ENCODE assay signal across 9 mouse cellular contexts in the genomic region with DNA sequence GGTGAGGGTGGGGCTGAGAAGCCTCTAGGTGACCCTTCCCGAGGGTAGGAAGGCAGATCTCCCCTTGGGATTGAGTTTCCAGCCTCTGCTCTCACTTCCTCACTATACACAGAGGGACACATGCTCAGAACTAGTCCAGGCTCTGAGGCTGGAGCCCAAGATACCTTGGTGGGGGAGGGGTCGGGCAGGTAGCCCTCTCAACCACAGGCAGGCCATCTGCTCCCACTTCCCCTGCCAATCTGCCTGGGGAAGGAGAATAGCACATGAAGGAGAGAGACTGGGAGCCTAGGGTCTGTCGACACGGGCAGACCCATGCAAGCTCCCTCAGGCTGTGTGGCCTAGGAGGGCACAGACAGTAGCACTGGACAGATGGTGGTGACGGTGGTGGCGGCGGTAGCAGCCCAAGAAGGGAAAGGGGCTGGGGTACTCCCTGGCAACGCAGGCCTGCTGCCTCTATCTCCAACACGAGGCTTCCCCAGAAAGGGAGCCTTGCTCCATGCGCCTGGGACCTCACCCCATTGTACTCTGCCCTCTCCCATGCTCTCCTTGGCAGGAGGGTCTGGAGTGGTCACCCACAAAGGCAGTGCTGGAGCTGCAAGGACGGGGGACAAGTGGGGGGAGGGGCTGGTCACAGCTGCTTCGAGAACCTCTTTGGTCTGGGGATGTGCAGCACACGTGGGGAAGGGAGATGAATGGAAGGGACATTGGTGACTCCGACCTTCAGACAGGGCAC. TPM values are rescaled to one million over a fixed set of nuclear protein-coding genes. Genes with fewer than 3 reads are reported as not detected.
DNase-seq lines count a peak whose midpoint lies in the region; ATAC-seq lines count a peak whose summit lies in the region.
"Had no signal": no experiment of that assay in that cellular context is flagged by ENCODE, and none has a peak within 500 bp of the region (broad histone marks: within the 10 kb centered on the region; RNA-seq: fewer than 3 reads in every experiment).

No protein-coding gene starts in this region.

- peaks cover 61% of the 10 kb centered on the region for H3K4me1 ChIP-seq in kidney, embryonic 15.5 days
- H3K4me1 ChIP-seq in hindbrain, embryonic 11.5 days (replicated peaks; ENCODE audit: control insufficient read depth, insufficient read depth, low read length) = peaks cover 8% of the 10 kb centered on the region
- peaks cover 6% of the 10 kb centered on the region; the same call in 1 of the 2 replicates for H3K4me1 ChIP-seq in midbrain, embryonic 14.5 days (ENCODE audit: control insufficient read depth, insufficient read depth, low read length)

- H3K4me3 ChIP-seq in kidney, embryonic 15.5 days (replicated peaks) = peak overlapping the region; percentile 39
- H3K4me3 ChIP-seq in hindbrain, embryonic 11.5 days (ENCODE audit: low read depth, low read length) = peak overlapping the region; percentile 35
- no peak overlapping the region for H3K4me3 ChIP-seq in midbrain, embryonic 14.5 days (replicated peaks; ENCODE audit: low read depth, low read length)

- H3K36me3 ChIP-seq in kidney, embryonic 15.5 days = 0 out of 2 replicates have a peak, but pooled peaks cover 4% of the 10 kb centered on the region
- no peaks in the 10 kb centered on the region for H3K36me3 ChIP-seq in hindbrain, embryonic 11.5 days (ENCODE audit: control insufficient read depth, insufficient read depth, low read length)
- H3K36me3 ChIP-seq in midbrain, embryonic 14.5 days (ENCODE audit: control insufficient read depth, insufficient read depth, low read length) = peaks cover 9% of the 10 kb centered on the region; the same call in 1 of the 2 replicates

- no peak overlapping the region for H3K27ac ChIP-seq in kidney, embryonic 15.5 days
- no peak overlapping the region for H3K27ac ChIP-seq in hindbrain, embryonic 11.5 days (ENCODE audit: low read depth, low read length)
- H3K27ac ChIP-seq in midbrain, embryonic 14.5 days (replicated peaks; ENCODE audit: low read depth, low read length) = no peak overlapping the region

- H3K9ac ChIP-seq in kidney, embryonic 15.5 days = peak overlapping the region; percentile 49; the same call in 1 of the 2 replicates
- peak overlapping the region; percentile 52; the same call in 1 of the 2 replicates for H3K9ac ChIP-seq in hindbrain, embryonic 11.5 days (ENCODE audit: low read depth, low read length)
- peak overlapping the region; percentile 43; the same call in 1 of the 2 replicates for H3K9ac ChIP-seq in midbrain, embryonic 14.5 days (replicated peaks; ENCODE audit: low read length)

- peaks cover 44% of the 10 kb centered on the region for H3K27me3 ChIP-seq in kidney, embryonic 15.5 days
- H3K27me3 ChIP-seq in hindbrain, embryonic 11.5 days (ENCODE audit: control insufficient read depth, insufficient read depth, low read length) = peaks cover 48% of the 10 kb centered on the region
- H3K27me3 ChIP-seq in midbrain, embryonic 14.5 days (ENCODE audit: control insufficient read depth, insufficient read depth, low read length) = peaks cover 50% of the 10 kb centered on the region
- H3K27me3 ChIP-seq: Patski had no signal

- 16% methylated on average over 13 of the region's 14 CpGs for WGBS in kidney, embryonic 15.5 days
- WGBS in hindbrain, embryonic 11.5 days = 7% methylated on average over 14 of the region's 14 CpGs
- WGBS in midbrain, embryonic 14.5 days = 12% methylated on average over 14 of the region's 14 CpGs

- peak overlapping the region; percentile 77 for H3K4me2 ChIP-seq in kidney, embryonic 15.5 days
- peak overlapping the region; percentile 78 for H3K4me2 ChIP-seq in hindbrain, embryonic 11.5 days (replicated peaks; ENCODE audit: low read depth, low read length)
- H3K4me2 ChIP-seq in midbrain, embryonic 14.5 days (ENCODE audit: low read length) = peak overlapping the region; percentile 50

- no peak for DNase-seq in kidney, adult 8-10 months
- peak; percentile 84 for DNase-seq in cerebellum, adult 8-10 months
- DNase-seq in hindbrain, embryonic 11.5 days (ENCODE audit: low spot score) = peak; percentile 51
- DNase-seq in midbrain, embryonic 14.5 days = no peak
- no peak for DNase-seq in urinary bladder, postnatal 25 days (ENCODE audit: low spot score)
- DNase-seq in left cerebral cortex, adult 9 months (ENCODE audit: low spot score in 2 of 2) = no peak
- no peak for DNase-seq in lung, postnatal 14 days

- no peaks in the 10 kb centered on the region for H3K9me3 ChIP-seq in kidney, embryonic 15.5 days (replicated peaks)
- H3K9me3 ChIP-seq in hindbrain, embryonic 11.5 days (ENCODE audit: control insufficient read depth, low read length) = no peaks in the 10 kb centered on the region
- no peaks in the 10 kb centered on the region for H3K9me3 ChIP-seq in midbrain, embryonic 14.5 days (ENCODE audit: control insufficient read depth, low read length)

- ATAC-seq in kidney, embryonic 15.5 days (replicated peaks; ENCODE audit: low FRiP score) = 0 out of 2 replicates have a peak, but pooled peaks have one; percentile 1
- ATAC-seq in hindbrain, embryonic 11.5 days (ENCODE audit: low FRiP score) = peak; percentile 53; the same call in 1 of the 2 replicates
- ATAC-seq in midbrain, embryonic 14.5 days (ENCODE audit: low FRiP score, low TSS enrichment) = no peak
- ATAC-seq: Patski had no signal

RNA-seq across cellular contexts. Expression of a gene that starts 4.3 kb away (rescaled TPM):
- polyA plus RNA-seq in kidney, embryonic 15.5 days (2015; fragmentation: Nextera tagmentation; extraction: Ambion mirVana) = 12.6 and 13.6 TPM in 2 replicates
- polyA plus RNA-seq in hindbrain, embryonic 11.5 days (2014; fragmentation: Nextera tagmentation; extraction: Ambion mirVana) = 16.3 and 17.3 TPM in 2 replicates
- polyA plus RNA-seq in midbrain, embryonic 14.5 days (2014; fragmentation: Nextera tagmentation; extraction: Ambion mirVana) = 10.6 and 13.0 TPM in 2 replicates

RNA-seq across cellular contexts. Expression of a gene that starts 4.3 kb away (rescaled TPM):
- polyA plus RNA-seq in kidney, embryonic 15.5 days (2015; fragmentation: Nextera tagmentation; extraction: Ambion mirVana) = 17.3 TPM in 2 replicates
- polyA plus RNA-seq in hindbrain, embryonic 11.5 days (2014; fragmentation: Nextera tagmentation; extraction: Ambion mirVana) = 20.2 and 22.0 TPM in 2 replicates
- 7.4 and 13.8 TPM in 2 replicates for polyA plus RNA-seq in midbrain, embryonic 14.5 days (2014; fragmentation: Nextera tagmentation; extraction: Ambion mirVana)

RNA-seq across cellular contexts. Expression of a gene that starts 8.4 kb away (rescaled TPM):
- polyA plus RNA-seq in kidney, embryonic 15.5 days (2015; fragmentation: Nextera tagmentation; extraction: Ambion mirVana) = 12.2 and 13.0 TPM in 2 replicates
- 0.98 and 1.6 TPM in 2 replicates for polyA plus RNA-seq in hindbrain, embryonic 11.5 days (2014; fragmentation: Nextera tagmentation; extraction: Ambion mirVana)
- 3.4 and 9.1 TPM in 2 replicates for polyA plus RNA-seq in midbrain, embryonic 14.5 days (2014; fragmentation: Nextera tagmentation; extraction: Ambion mirVana)

RNA-seq across cellular contexts. Expression of a gene that starts 30.3 kb away (rescaled TPM):
- polyA plus RNA-seq in kidney, embryonic 15.5 days (2015; fragmentation: Nextera tagmentation; extraction: Ambion mirVana) = 64.7 and 76.8 TPM in 2 replicates
- polyA plus RNA-seq in hindbrain, embryonic 11.5 days (2014; fragmentation: Nextera tagmentation; extraction: Ambion mirVana) = 50.2 and 57.7 TPM in 2 replicates
- 50.5 and 56.1 TPM in 2 replicates for polyA plus RNA-seq in midbrain, embryonic 14.5 days (2014; fragmentation: Nextera tagmentation; extraction: Ambion mirVana)

RNA-seq across cellular contexts. Expression of a gene that starts 33.2 kb away (rescaled TPM):
- polyA plus RNA-seq in kidney, embryonic 15.5 days (2015; fragmentation: Nextera tagmentation; extraction: Ambion mirVana) = 118 and 120 TPM in 2 replicates
- 132 and 137 TPM in 2 replicates for polyA plus RNA-seq in hindbrain, embryonic 11.5 days (2014; fragmentation: Nextera tagmentation; extraction: Ambion mirVana)
- polyA plus RNA-seq in midbrain, embryonic 14.5 days (2014; fragmentation: Nextera tagmentation; extraction: Ambion mirVana) = 122 and 135 TPM in 2 replicates

Comparison
In these comparisons a context has a peak if more than half of its experiments do, and no peak if none do; other contexts are left out.
1. DNase-seq: peak in cerebellum, adult 8-10 months (single experiment) and hindbrain, embryonic 11.5 days (single experiment); none in kidney, adult 8-10 months (0 of 2), midbrain, embryonic 14.5 days (single experiment), urinary bladder, postnatal 25 days (single experiment), left cerebral cortex, adult 9 months (0 of 2) and lung, postnatal 14 days (single experiment).
2. Peak in every context shown above with its lines, with median percentiles within 50 percentile points of each other: H3K4me2 ChIP-seq and H3K9ac ChIP-seq.